Mouse (Mus musculus): Measurements from ENCODE around the gene Hs6st2. TPM values are rescaled to one million over a fixed set of nuclear protein-coding genes. Genes with fewer than 3 reads are reported as not detected.
A peak's percentile ranks its signal among the peaks of the same experiment; 100 is the strongest.

The Hs6st2 gene
- polyA plus RNA-seq, 1 experiment from 2014 or later: 11.6 TPM

DNA sequence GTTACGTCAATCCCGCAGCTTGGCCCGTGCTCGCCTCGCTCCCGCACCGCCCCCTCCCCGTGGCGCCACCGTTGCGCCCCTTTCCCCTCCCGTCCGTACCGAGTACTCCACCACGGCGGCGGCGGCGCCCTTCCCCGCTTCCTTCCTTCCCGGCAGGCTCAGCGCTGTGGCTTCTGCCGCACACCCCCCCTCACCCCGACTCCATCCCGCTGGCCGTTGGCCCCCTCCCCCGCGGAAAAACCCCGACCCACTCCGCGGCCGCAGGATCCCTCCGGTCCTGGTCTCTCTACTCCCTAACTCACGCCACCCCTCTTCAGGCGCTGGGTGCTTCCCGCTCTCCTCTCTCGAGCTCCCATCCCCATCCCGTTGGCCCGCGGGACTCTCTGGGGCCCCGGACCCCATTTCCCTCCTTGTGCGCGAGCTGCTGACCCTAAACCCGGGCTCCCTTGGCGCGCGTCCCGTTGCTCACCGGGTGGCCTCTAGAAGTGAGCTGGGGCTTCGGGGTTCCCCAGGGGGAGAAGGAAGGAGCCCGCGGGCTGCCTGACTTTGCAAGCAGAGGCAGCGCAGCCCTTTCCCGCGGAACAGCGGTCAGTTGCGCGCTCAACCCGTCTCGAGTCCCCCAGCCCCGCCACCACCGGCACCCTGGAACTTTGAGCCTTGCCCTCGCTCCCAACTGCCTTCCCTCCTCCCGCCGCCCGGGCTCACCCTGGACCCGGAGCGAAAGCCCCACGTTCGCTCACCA, 1.1 kb downstream of the Hs6st2 start:
- Histone ChIP-seq H3K9me3 (ENCODE audit: control insufficient read depth, low read length) (no peaks in the 10 kb centered on the region), H3K4me1 (ENCODE audit: control insufficient read depth, insufficient read depth, low read length) (no peaks in the 10 kb centered on the region), H3K36me3 (ENCODE audit: control insufficient read depth, insufficient read depth, low read length) (no peaks in the 10 kb centered on the region), H3K4me2 (peak overlapping the region; percentile 75), H3K27me3 (ENCODE audit: control insufficient read depth, insufficient read depth, low read length) (peaks cover 9% of the 10 kb centered on the region), H3K27ac (ENCODE audit: low read depth, low read length) (no peak overlapping the region), H3K4me3 (ENCODE audit: low read depth, low read length) (peak overlapping the region; percentile 41), H3K9ac (ENCODE audit: low read length) (peak overlapping the region; percentile 63)
- DNase-seq (ENCODE audit: low spot score, missing footprints) (peak; percentile 93), ATAC-seq (ENCODE audit: low FRiP score) (peak; percentile 85)
- 20% methylated on average over 65 of the region's 70 CpGs for WGBS

DNA sequence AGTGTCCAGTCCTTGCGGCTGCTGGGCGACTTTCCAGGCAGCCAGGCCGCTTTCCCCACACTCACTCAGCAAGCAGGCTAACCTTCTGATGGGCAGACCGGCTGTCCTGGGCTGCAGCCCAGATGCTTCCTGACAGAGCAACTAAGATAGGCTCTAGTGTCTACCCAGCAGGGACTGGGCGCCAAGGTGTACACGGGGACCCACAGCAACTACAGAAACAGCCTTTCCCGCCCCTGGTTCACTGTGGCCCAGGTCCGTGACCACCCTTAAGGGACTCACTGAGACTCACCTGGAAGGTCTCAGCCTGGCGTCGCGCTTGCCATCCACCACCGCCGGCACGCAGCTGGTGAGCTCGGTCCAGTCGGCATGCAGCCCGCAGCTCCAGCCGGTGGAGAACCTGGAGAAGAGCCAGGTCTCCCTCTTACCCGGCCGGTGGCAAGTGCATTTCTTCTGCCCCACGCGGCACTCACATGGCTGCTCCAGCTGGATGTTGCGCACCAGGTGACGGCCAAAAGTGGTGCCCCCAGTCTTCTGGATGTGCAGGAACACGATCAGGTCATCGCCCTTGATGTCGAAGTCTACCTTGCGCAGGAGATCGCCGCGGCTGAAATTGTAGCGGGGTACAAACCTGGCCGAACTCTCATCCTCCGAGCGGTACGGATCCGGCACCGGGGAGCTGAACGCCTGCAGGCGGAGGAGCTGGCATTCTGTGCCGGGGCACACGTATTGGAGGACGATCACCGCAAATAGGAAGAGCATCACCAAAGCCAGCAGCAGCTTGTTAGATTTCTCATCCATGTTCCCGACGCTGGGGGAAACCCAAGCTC, 1.8 kb downstream of the Hs6st2 start:
- Histone ChIP-seq H3K27ac (ENCODE audit: low read depth, low read length) (no peak overlapping the region), H3K9me3 (ENCODE audit: control insufficient read depth, low read length) (no peaks in the 10 kb centered on the region), H3K36me3 (ENCODE audit: control insufficient read depth, insufficient read depth, low read length) (no peaks in the 10 kb centered on the region), H3K27me3 (ENCODE audit: control insufficient read depth, insufficient read depth, low read length) (peaks cover 9% of the 10 kb centered on the region), H3K4me3 (ENCODE audit: low read depth, low read length) (peak overlapping the region; percentile 41), H3K9ac (ENCODE audit: low read length) (peak overlapping the region; percentile 63), H3K4me2 (peak overlapping the region; percentile 75), H3K4me1 (ENCODE audit: control insufficient read depth, insufficient read depth, low read length) (no peaks in the 10 kb centered on the region)
- peak; percentile 85 for DNase-seq (ENCODE audit: low spot score, missing footprints)
- ATAC-seq (ENCODE audit: low FRiP score): peak; percentile 56
- WGBS: 25% methylated on average over 45 of the region's 46 CpGs

DNA sequence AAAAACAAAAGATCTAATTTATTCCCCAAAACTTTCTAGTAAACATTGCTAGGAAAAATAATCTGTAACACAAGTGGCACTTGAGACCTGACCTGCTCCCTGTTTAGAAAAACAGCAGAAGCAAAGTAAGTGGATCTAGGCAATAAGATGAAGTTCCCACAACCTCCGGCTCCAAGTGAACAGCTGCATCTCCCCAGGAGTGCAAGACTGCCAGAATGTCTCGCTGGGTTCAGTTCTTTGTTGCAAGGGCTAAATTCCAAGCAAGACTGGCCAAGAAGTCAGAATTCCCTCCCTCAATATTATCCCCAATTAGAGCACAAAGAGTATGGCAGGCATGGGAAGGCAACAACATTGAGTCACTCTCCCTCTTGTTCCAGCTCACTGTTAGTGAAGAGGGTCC, 23.4 kb downstream of the Hs6st2 start:
- no peak overlapping the region for H3K4me3 ChIP-seq (ENCODE audit: low read depth, low read length)
- no peaks in the 10 kb centered on the region for H3K36me3 ChIP-seq (ENCODE audit: control insufficient read depth, insufficient read depth, low read length)
- H3K9me3 ChIP-seq (ENCODE audit: control insufficient read depth, low read length): no peaks in the 10 kb centered on the region
- DNase-seq (ENCODE audit: low spot score, missing footprints) (no peak), ATAC-seq (ENCODE audit: low FRiP score) (no peak)
- no peak overlapping the region for H3K4me2 ChIP-seq
- no peaks in the 10 kb centered on the region for H3K27me3 ChIP-seq (ENCODE audit: control insufficient read depth, insufficient read depth, low read length)
- WGBS: 48% methylated on average over 2 of the region's 2 CpGs
- no peak overlapping the region for H3K9ac ChIP-seq (ENCODE audit: low read length)
- H3K27ac ChIP-seq (ENCODE audit: low read depth, low read length): no peak overlapping the region
- H3K4me1 ChIP-seq (ENCODE audit: control insufficient read depth, insufficient read depth, low read length): no peaks in the 10 kb centered on the region

DNA sequence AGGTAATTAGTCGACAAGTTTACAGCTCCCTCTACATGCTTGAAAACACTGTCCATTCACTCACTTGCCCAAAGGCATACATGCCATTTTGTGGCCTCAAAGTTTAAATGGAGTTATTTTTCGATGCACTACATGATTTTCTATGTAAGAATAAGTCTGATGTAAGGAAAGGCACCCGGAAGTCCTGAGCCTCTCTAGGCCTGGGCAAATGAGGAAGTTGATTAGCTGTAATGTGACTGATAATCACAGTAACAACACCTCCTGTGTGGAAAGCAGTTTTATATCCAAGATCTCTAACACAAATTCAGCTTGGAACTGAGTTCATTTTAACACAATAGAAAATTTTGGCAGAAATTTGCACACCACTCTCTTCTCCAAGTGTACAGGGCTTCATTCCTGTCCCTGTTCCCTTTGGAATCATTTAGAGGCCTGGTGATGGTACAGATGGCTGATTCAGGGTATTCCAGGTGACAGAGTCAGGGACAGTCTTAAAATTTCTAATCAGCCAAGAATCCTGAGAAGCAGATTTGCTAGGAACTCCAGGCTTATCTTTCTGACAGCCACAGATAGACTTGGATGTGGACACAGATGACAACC, 38.9 kb downstream of the Hs6st2 start:
- Histone ChIP-seq H3K36me3 (ENCODE audit: control insufficient read depth, insufficient read depth, low read length) (no peaks in the 10 kb centered on the region), H3K9ac (ENCODE audit: low read length) (no peak overlapping the region), H3K9me3 (ENCODE audit: control insufficient read depth, low read length) (no peaks in the 10 kb centered on the region), H3K4me3 (ENCODE audit: low read depth, low read length) (no peak overlapping the region), H3K27ac (ENCODE audit: low read depth, low read length) (no peak overlapping the region), H3K27me3 (ENCODE audit: control insufficient read depth, insufficient read depth, low read length) (no peaks in the 10 kb centered on the region), H3K4me2 (no peak overlapping the region), H3K4me1 (ENCODE audit: control insufficient read depth, insufficient read depth, low read length) (no peaks in the 10 kb centered on the region)
- DNase-seq (ENCODE audit: low spot score, missing footprints) (no peak), ATAC-seq (ENCODE audit: low FRiP score) (no peak)
- 78% methylated on average over 3 of the region's 3 CpGs for WGBS

DNA sequence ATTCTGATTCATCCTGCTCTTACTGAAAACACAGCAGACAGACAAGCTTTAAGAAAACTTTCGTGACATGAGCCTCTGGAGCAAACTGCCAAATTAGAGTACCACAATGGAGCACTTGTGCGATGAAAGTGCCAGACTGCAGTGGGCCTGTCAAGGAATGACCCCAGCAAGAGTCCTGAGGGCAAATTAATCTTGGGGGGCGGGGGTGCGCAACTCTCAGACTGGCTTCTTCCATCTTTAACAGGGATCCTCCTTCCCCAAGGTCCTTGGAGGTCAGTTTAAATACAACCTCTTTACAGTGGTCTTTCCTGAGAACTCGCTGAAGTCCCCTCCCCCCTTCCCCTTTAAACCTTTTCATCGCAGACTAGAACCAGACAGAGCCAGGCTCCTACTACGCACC, 45.9 kb downstream of the Hs6st2 start:
- ATAC-seq (ENCODE audit: low FRiP score): no peak
- no peaks in the 10 kb centered on the region; the same call in 1 of the 2 replicates for H3K27me3 ChIP-seq (ENCODE audit: control insufficient read depth, insufficient read depth, low read length)
- 82% methylated on average over 7 of the region's 7 CpGs for WGBS
- no peaks in the 10 kb centered on the region for H3K9me3 ChIP-seq (ENCODE audit: control insufficient read depth, low read length)
- no peak overlapping the region for H3K4me3 ChIP-seq (ENCODE audit: low read depth, low read length)
- H3K27ac ChIP-seq (ENCODE audit: low read depth, low read length): no peak overlapping the region
- H3K4me1 ChIP-seq (ENCODE audit: control insufficient read depth, insufficient read depth, low read length): no peaks in the 10 kb centered on the region
- DNase-seq (ENCODE audit: low spot score, missing footprints): no peak
- H3K4me2 ChIP-seq: no peak overlapping the region
- no peak overlapping the region for H3K9ac ChIP-seq (ENCODE audit: low read length)
- H3K36me3 ChIP-seq (ENCODE audit: control insufficient read depth, insufficient read depth, low read length): no peaks in the 10 kb centered on the region

DNA sequence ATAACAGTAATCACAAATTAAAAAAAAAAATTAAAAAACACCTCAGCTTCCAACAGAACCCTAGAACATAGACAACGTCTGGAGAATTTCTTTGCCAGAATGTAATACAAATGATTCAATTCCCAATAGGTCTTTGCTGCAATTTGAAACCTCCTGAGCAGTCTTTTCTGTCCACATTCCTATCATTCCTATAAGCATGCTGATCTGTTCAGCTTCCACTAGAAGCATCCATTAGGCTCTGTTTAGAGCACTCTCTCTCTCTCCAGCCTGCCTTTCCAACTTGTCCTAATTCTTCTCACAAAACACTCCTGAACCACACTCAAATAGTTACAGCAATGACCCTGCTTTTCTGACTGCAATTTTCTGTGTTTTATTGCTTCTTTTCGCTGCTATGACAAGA, 50.3 kb downstream of the Hs6st2 start:
- H3K9ac ChIP-seq (ENCODE audit: low read length): no peak overlapping the region
- no peak overlapping the region for H3K4me2 ChIP-seq
- ATAC-seq (ENCODE audit: low FRiP score) (no peak), DNase-seq (ENCODE audit: low spot score, missing footprints) (no peak)
- H3K27me3 ChIP-seq (ENCODE audit: control insufficient read depth, insufficient read depth, low read length): no peaks in the 10 kb centered on the region; the same call in 1 of the 2 replicates
- no peaks in the 10 kb centered on the region for H3K4me1 ChIP-seq (ENCODE audit: control insufficient read depth, insufficient read depth, low read length)
- 59% methylated on average over 2 of the region's 2 CpGs for WGBS
- no peak overlapping the region for H3K27ac ChIP-seq (ENCODE audit: low read depth, low read length)
- H3K9me3 ChIP-seq (ENCODE audit: control insufficient read depth, low read length): no peaks in the 10 kb centered on the region
- H3K4me3 ChIP-seq (ENCODE audit: low read depth, low read length): no peak overlapping the region
- H3K36me3 ChIP-seq (ENCODE audit: control insufficient read depth, insufficient read depth, low read length): no peaks in the 10 kb centered on the region

DNA sequence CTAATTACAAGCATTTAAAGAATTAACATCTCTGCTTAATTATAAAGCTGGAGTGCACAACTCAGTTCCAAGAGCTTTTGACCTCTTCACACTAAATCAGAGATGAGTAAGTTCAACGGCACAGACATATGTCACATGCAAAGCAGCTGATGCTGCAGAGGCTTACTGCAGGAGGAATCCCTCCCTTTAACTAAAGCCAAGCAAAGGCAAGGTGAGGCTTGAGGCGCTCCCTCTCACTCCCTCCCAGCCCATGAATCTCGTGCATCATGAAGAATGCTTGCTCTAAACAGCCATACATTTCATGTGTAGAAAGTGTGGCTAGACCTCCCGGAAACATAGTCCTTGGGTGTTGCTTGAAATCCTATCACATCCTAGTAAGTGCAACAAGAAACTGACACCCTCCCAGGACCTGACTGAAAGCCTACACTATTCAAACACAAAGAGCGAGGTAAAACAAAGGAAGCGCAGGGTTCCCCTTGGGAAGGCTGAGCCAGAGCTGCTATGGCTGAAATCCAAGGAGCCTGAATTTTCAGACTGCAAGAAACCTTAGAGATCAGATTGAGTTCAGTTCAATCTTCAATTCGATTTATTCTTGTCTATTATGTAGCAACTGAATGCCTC, 67.2 kb downstream of the Hs6st2 start:
- no peaks in the 10 kb centered on the region for H3K4me1 ChIP-seq (ENCODE audit: control insufficient read depth, insufficient read depth, low read length)
- no peaks in the 10 kb centered on the region for H3K27me3 ChIP-seq (ENCODE audit: control insufficient read depth, insufficient read depth, low read length)
- 22% methylated on average over 7 of the region's 7 CpGs for WGBS
- peak; percentile 85 for DNase-seq (ENCODE audit: low spot score, missing footprints)
- H3K9me3 ChIP-seq (ENCODE audit: control insufficient read depth, low read length): no peaks in the 10 kb centered on the region
- no peak for ATAC-seq (ENCODE audit: low FRiP score)
- no peak overlapping the region for H3K4me3 ChIP-seq (ENCODE audit: low read depth, low read length)
- no peaks in the 10 kb centered on the region for H3K36me3 ChIP-seq (ENCODE audit: control insufficient read depth, insufficient read depth, low read length)
- no peak overlapping the region for H3K4me2 ChIP-seq
- H3K9ac ChIP-seq (ENCODE audit: low read length): no peak overlapping the region
- no peak overlapping the region for H3K27ac ChIP-seq (ENCODE audit: low read depth, low read length)

DNA sequence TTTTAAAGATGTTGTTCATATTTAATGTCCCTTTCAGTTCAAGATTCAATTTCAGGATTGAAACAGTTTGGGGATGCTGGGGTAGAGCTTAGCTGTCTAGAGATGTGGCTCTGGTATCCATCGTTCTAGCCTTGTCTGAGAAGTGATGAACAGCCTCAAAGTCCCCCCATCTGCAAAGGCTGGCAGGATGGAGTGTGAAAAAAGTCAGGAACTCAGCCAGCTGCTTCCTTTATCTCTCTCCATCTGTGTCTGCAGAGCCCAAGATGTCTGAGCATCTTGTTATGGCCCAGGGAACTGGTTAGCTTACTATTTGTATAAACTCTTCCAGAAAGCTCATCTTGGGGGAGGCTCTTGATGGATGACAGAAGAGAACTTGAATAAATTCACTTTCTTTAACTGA, 70.9 kb downstream of the Hs6st2 start:
- Histone ChIP-seq H3K36me3 (ENCODE audit: control insufficient read depth, insufficient read depth, low read length) (no peaks in the 10 kb centered on the region), H3K9ac (ENCODE audit: low read length) (no peak overlapping the region), H3K4me1 (ENCODE audit: control insufficient read depth, insufficient read depth, low read length) (no peaks in the 10 kb centered on the region), H3K27ac (ENCODE audit: low read depth, low read length) (no peak overlapping the region), H3K27me3 (ENCODE audit: control insufficient read depth, insufficient read depth, low read length) (no peaks in the 10 kb centered on the region), H3K4me3 (ENCODE audit: low read depth, low read length) (no peak overlapping the region), H3K4me2 (no peak overlapping the region), H3K9me3 (ENCODE audit: control insufficient read depth, low read length) (no peaks in the 10 kb centered on the region)
- ATAC-seq (ENCODE audit: low FRiP score): no peak
- no peak for DNase-seq (ENCODE audit: low spot score, missing footprints)
- WGBS: 58% methylated on average over 1 of the region's 1 CpGs
